Mouse (Mus musculus): ENCODE results near the gene Il16.

Gene Il16

GRCm38 (mm10) chr7:83682640-83683274 is 62.8 kb downstream of the Il16 start:
- no peak for DNase-seq (ENCODE audit: low spot score in 2 of 2)

- DNase-seq (ENCODE audit: low spot score in 2 of 2) = no peak
These were observed 67.0 kb downstream of the Il16 start for GRCm38 (mm10) chr7:83678506-83678905.

GRCm38 (mm10) chr7:83677296-83677695 is 68.2 kb downstream of the Il16 start:
- no peak for DNase-seq (ENCODE audit: low spot score in 2 of 2)

- DNase-seq (ENCODE audit: low spot score in 2 of 2) = no peak
These were observed 69.8 kb downstream of the Il16 start for GRCm38 (mm10) chr7:83675545-83676254.

- no peak for DNase-seq (ENCODE audit: low spot score in 2 of 2)
These were observed 74.0 kb downstream of the Il16 start for GRCm38 (mm10) chr7:83671573-83671972.

- no peak for DNase-seq (ENCODE audit: low spot score in 2 of 2)
These were observed 76.8 kb downstream of the Il16 start for GRCm38 (mm10) chr7:83668724-83669123.

- DNase-seq (ENCODE audit: low spot score in 2 of 2) = no peak
These were observed 77.4 kb downstream of the Il16 start for GRCm38 (mm10) chr7:83667936-83668645.

GRCm38 (mm10) chr7:83666087-83666595 is 79.4 kb downstream of the Il16 start:
- no peak for DNase-seq (ENCODE audit: low spot score in 2 of 2)

GRCm38 (mm10) chr7:83662711-83663375 is 82.7 kb downstream of the Il16 start:
- no peak for DNase-seq (ENCODE audit: low spot score in 2 of 2)

GRCm38 (mm10) chr7:83661763-83662162 is 83.8 kb downstream of the Il16 start:
- DNase-seq (ENCODE audit: low spot score in 2 of 2) = no peak

- no peak for DNase-seq (ENCODE audit: low spot score in 2 of 2)
These were observed 84.5 kb downstream of the Il16 start for GRCm38 (mm10) chr7:83661031-83661430.

- no peak for DNase-seq (ENCODE audit: low spot score in 2 of 2)
These were observed 85.2 kb downstream of the Il16 start for GRCm38 (mm10) chr7:83660273-83660691.

- DNase-seq (ENCODE audit: low spot score in 2 of 2) = peak; percentile 67 to 85
These were observed 86.1 kb downstream of the Il16 start for GRCm38 (mm10) chr7:83659159-83660065.

- peak in 1 of 2 experiments; percentile 22 for DNase-seq (ENCODE audit: low spot score in 2 of 2)
These were observed 86.8 kb downstream of the Il16 start for GRCm38 (mm10) chr7:83658716-83659115.

GRCm38 (mm10) chr7:83654938-83655630 is 90.4 kb downstream of the Il16 start:
- peak; percentile 60 to 78 for DNase-seq (ENCODE audit: low spot score in 2 of 2)

- DNase-seq (ENCODE audit: low spot score in 2 of 2) = no peak
These were observed 91.3 kb downstream of the Il16 start for GRCm38 (mm10) chr7:83654196-83654595.

GRCm38 (mm10) chr7:83653605-83654051 is 91.9 kb downstream of the Il16 start:
- no peak for DNase-seq (ENCODE audit: low spot score in 2 of 2)

GRCm38 (mm10) chr7:83652498-83652897 is 93.0 kb downstream of the Il16 start:
- no peak for DNase-seq (ENCODE audit: low spot score in 2 of 2)

GRCm38 (mm10) chr7:83650638-83651037 is 94.9 kb downstream of the Il16 start:
- DNase-seq (ENCODE audit: low spot score in 2 of 2) = no peak

GRCm38 (mm10) chr7:83648807-83649206 is 96.7 kb downstream of the Il16 start:
- no peak for DNase-seq (ENCODE audit: low spot score in 2 of 2)
